ENCODE assay signal across 7 mouse cellular contexts in genomic region chr6:83456984-83457810, GRCm38 (mm10). TPM values are rescaled to one million over a fixed set of nuclear protein-coding genes. Genes with fewer than 3 reads are reported as not detected.
DNase-seq lines count a peak whose midpoint lies in the region; ATAC-seq and TF ChIP-seq lines count a peak whose summit lies in the region.

No protein-coding gene starts in this region.

- in situ Hi-C loops in CH12.LX (cut with MboI; ENCODE audit: low pct_ligation_motif_present, low pct_unique_long_range_greater_than_20kb, low sequenced_read_pairs): no loop called here

- dilution Hi-C loops in CH12.LX (cut with MboI; ENCODE audit: extremely low pct_ligation_motif_present, extremely low pct_unique_long_range_greater_than_20kb, low sequenced_read_pairs): no loop called here

- H3K27me3 ChIP-seq in CH12.LX (replicated peaks): peaks cover 4% of the 10 kb centered on the region
- no peaks in the 10 kb centered on the region for H3K27me3 ChIP-seq in hindbrain, embryonic 11.5 days (ENCODE audit: control insufficient read depth, insufficient read depth, low read length)
- no peaks in the 10 kb centered on the region for H3K27me3 ChIP-seq in limb, embryonic 14.5 days (ENCODE audit: control insufficient read depth, insufficient read depth, low read length)
- no peaks in the 10 kb centered on the region for H3K27me3 ChIP-seq in midbrain, postnatal 0 days (ENCODE audit: insufficient read depth, low read length)

- H3K9me3 ChIP-seq in CH12.LX (replicated peaks; ENCODE audit: low read length): no peaks in the 10 kb centered on the region
- H3K9me3 ChIP-seq in hindbrain, embryonic 11.5 days (ENCODE audit: control insufficient read depth, low read length): no peaks in the 10 kb centered on the region
- H3K9me3 ChIP-seq in limb, embryonic 14.5 days (ENCODE audit: control insufficient read depth, low read length): no peaks in the 10 kb centered on the region
- no peaks in the 10 kb centered on the region for H3K9me3 ChIP-seq in midbrain, postnatal 0 days (ENCODE audit: low read length)

- DNase-seq in CH12.LX (ENCODE audit: extremely low read depth): no peak
- DNase-seq in MN1 (ENCODE audit: low spot score): peak; percentile 26
- DNase-seq in hindbrain, embryonic 11.5 days (ENCODE audit: low spot score): no peak
- no peak for DNase-seq in limb, embryonic 14.5 days (ENCODE audit: low spot score)
- no peak for DNase-seq in midbrain, postnatal 0 days (ENCODE audit: low spot score)
- no peak for DNase-seq in adrenal gland, postnatal 4 days (ENCODE audit: low spot score in 2 of 2)
- no peak for DNase-seq in spleen, adult 18-20 months

- no peak for TF ChIP-seq CTCF in CH12.LX (conservative IDR thresholded peaks at IDR 0.05 in 1 of 2, IDR thresholded peaks at IDR 0.05 in 1 of 2; ENCODE audit: low read depth in 2 of 2, low read length in 2 of 2)
- no peak for TF ChIP-seq CTCF in midbrain, postnatal 0 days (IDR thresholded peaks at IDR 0.05)

- peaks cover 0 to 18% of the 10 kb centered on the region in 2 experiments for H3K36me3 ChIP-seq in CH12.LX (replicated peaks in 1 of 2; ENCODE audit: control insufficient read depth in 1 of 2, insufficient read depth in 1 of 2, low read length in 1 of 2)
- H3K36me3 ChIP-seq in hindbrain, embryonic 11.5 days (ENCODE audit: control insufficient read depth, insufficient read depth, low read length): no peaks in the 10 kb centered on the region
- H3K36me3 ChIP-seq in limb, embryonic 14.5 days (ENCODE audit: control insufficient read depth, insufficient read depth, low read length): no peaks in the 10 kb centered on the region
- H3K36me3 ChIP-seq in midbrain, postnatal 0 days (ENCODE audit: insufficient read depth, low read length): no peaks in the 10 kb centered on the region

- H3K27ac ChIP-seq in CH12.LX (ENCODE audit: insufficient read depth, low read depth): peak overlapping the region; percentile 42
- H3K27ac ChIP-seq in hindbrain, embryonic 11.5 days (ENCODE audit: low read depth, low read length): peak overlapping the region; percentile 97
- H3K27ac ChIP-seq in limb, embryonic 14.5 days (replicated peaks; ENCODE audit: low read depth, low read length): peak overlapping the region; percentile 92
- peak overlapping the region; percentile 84 for H3K27ac ChIP-seq in midbrain, postnatal 0 days (ENCODE audit: low read depth, low read length)

- TF ChIP-seq RAD21 in CH12.LX (IDR thresholded peaks at IDR 0.05; ENCODE audit: low read depth, low read length): no peak

- TF ChIP-seq EP300 in CH12.LX (IDR thresholded peaks at IDR 0.05; ENCODE audit: low read length): no peak

- peak overlapping the region; percentile 80 for H3K9ac ChIP-seq in CH12.LX (ENCODE audit: insufficient read depth, low read depth)
- peak overlapping the region; percentile 97 for H3K9ac ChIP-seq in hindbrain, embryonic 11.5 days (ENCODE audit: low read depth, low read length)
- H3K9ac ChIP-seq in limb, embryonic 14.5 days (ENCODE audit: low read depth, low read length, severe bottlenecking): peak overlapping the region; percentile 96
- H3K9ac ChIP-seq in midbrain, postnatal 0 days (replicated peaks; ENCODE audit: low read length, poor library complexity, severe bottlenecking): peak overlapping the region; percentile 89

- H3K79me2 ChIP-seq in CH12.LX (replicated peaks; ENCODE audit: control insufficient read depth, extremely low read depth, insufficient read depth, poor library complexity, severe bottlenecking): no peaks in the 10 kb centered on the region

- 0 out of 2 replicates have a peak, but pooled peaks have one; percentile 13 for TF ChIP-seq POLR2A in CH12.LX (IDR thresholded peaks at IDR 0.05; ENCODE audit: low read depth, low read length)
- TF ChIP-seq POLR2A in limb, embryonic 14.5 days (IDR thresholded peaks at IDR 0.05; ENCODE audit: borderline replicate concordance, extremely low read depth, insufficient read depth, insufficient read length): no peak

- peaks cover 13 to 65% of the 10 kb centered on the region in 2 experiments for H3K4me1 ChIP-seq in CH12.LX (ENCODE audit: control insufficient read depth in 1 of 2, insufficient read depth in 2 of 2)
- H3K4me1 ChIP-seq in hindbrain, embryonic 11.5 days (replicated peaks; ENCODE audit: control insufficient read depth, insufficient read depth, low read length): peaks cover 18% of the 10 kb centered on the region
- peaks cover 39% of the 10 kb centered on the region for H3K4me1 ChIP-seq in limb, embryonic 14.5 days (ENCODE audit: control insufficient read depth, insufficient read depth, low read length)
- peaks cover 33% of the 10 kb centered on the region for H3K4me1 ChIP-seq in midbrain, postnatal 0 days (ENCODE audit: insufficient read depth, low read length)

- WGBS in hindbrain, embryonic 11.5 days: 3% methylated on average over 33 of the region's 33 CpGs
- WGBS in limb, embryonic 14.5 days: 5% methylated on average over 30 of the region's 33 CpGs
- WGBS in midbrain, postnatal 0 days: 4% methylated on average over 33 of the region's 33 CpGs

- H3K4me3 ChIP-seq in CH12.LX (replicated peaks in 1 of 3; ENCODE audit: low read depth in 2 of 3, low read length in 2 of 3, poor library complexity in 1 of 3): peak overlapping the region; percentile 31 to 75 (median 67)
- H3K4me3 ChIP-seq in hindbrain, embryonic 11.5 days (ENCODE audit: low read depth, low read length): peak overlapping the region; percentile 83
- H3K4me3 ChIP-seq in limb, embryonic 14.5 days (replicated peaks; ENCODE audit: low read length): peak overlapping the region; percentile 81
- peak overlapping the region; percentile 71 for H3K4me3 ChIP-seq in midbrain, postnatal 0 days (ENCODE audit: low read depth, low read length)

- no peak for ATAC-seq in hindbrain, embryonic 11.5 days (ENCODE audit: low FRiP score)
- peak; percentile 20; the same call in 1 of the 2 replicates for ATAC-seq in limb, embryonic 14.5 days (ENCODE audit: low FRiP score, low read depth)
- peak; percentile 51 for ATAC-seq in midbrain, postnatal 0 days (ENCODE audit: low FRiP score)

- H3K4me2 ChIP-seq in CH12.LX (ENCODE audit: insufficient read depth, low read depth, poor library complexity, severe bottlenecking): peak overlapping the region; percentile 77
- peak overlapping the region; percentile 95 for H3K4me2 ChIP-seq in hindbrain, embryonic 11.5 days (replicated peaks; ENCODE audit: low read depth, low read length)
- H3K4me2 ChIP-seq in limb, embryonic 14.5 days (replicated peaks; ENCODE audit: low read depth, low read length, severe bottlenecking): peak overlapping the region; percentile 90
- H3K4me2 ChIP-seq in midbrain, postnatal 0 days (ENCODE audit: low read depth, low read length, poor library complexity, severe bottlenecking): peak overlapping the region; percentile 96

TF ChIP-seq in CH12.LX, 34 proteins besides CTCF, POLR2A, EP300 and RAD21:
- no peak for TF ChIP-seq CHD2 (IDR thresholded peaks at IDR 0.05; ENCODE audit: low read length)
- no peak for TF ChIP-seq RCOR1 (conservative IDR thresholded peaks at IDR 0.05; ENCODE audit: low read depth, low read length)

RNA-seq across cellular contexts. Expression of gene Tet3, which starts 1.7 kb away (rescaled TPM):
- total RNA-seq in CH12.LX (2012; rRNA removed): 5.6 and 8.2 TPM in 2 replicates
- 2.2 and 3.2 TPM in 2 replicates for total RNA-seq in CH12.LX (2014; rRNA removed)
- 6.4 and 10.0 TPM in 2 replicates for polyA plus RNA-seq in CH12.LX (2012; ENCODE audit: insufficient read length, low read depth)
- 45.3 and 55.6 TPM in 2 replicates for polyA plus RNA-seq in hindbrain, embryonic 11.5 days (2014; fragmentation: Nextera tagmentation; extraction: Ambion mirVana)
- 21.1 and 24.9 TPM in 2 replicates for polyA plus RNA-seq in limb, embryonic 14.5 days (2012; rRNA removed)
- 44.3 and 49.0 TPM in 2 replicates for polyA plus RNA-seq in limb, embryonic 14.5 days (2014; fragmentation: Nextera tagmentation; extraction: Ambion mirVana)
- total RNA-seq in midbrain, postnatal 0 days (2014; rRNA removed): 32.0 and 38.3 TPM in 2 replicates
- polyA plus RNA-seq in midbrain, postnatal 0 days (2015; fragmentation: Nextera tagmentation; extraction: Ambion mirVana): 45.3 and 48.5 TPM in 2 replicates
- 10 to 100 TPM; 79.0 to 79.5 TPM for total RNA-seq in adrenal gland, postnatal 4 days (2021)

RNA-seq across cellular contexts. Expression of gene Dguok, which starts 49.6 kb away (rescaled TPM):
- total RNA-seq in CH12.LX (2012; rRNA removed) (11.1 and 11.5 TPM in 2 replicates), CH12.LX (2014; rRNA removed) (14.6 and 16.7 TPM in 2 replicates)
- 8.0 and 8.7 TPM in 2 replicates for polyA plus RNA-seq in CH12.LX (2012; ENCODE audit: insufficient read length, low read depth)
- polyA plus RNA-seq in hindbrain, embryonic 11.5 days (2014; fragmentation: Nextera tagmentation; extraction: Ambion mirVana): 57.0 and 65.7 TPM in 2 replicates
- polyA plus RNA-seq in limb, embryonic 14.5 days (2012; rRNA removed): 89.0 and 104 TPM in 2 replicates
- 77.0 and 87.0 TPM in 2 replicates for polyA plus RNA-seq in limb, embryonic 14.5 days (2014; fragmentation: Nextera tagmentation; extraction: Ambion mirVana)
- total RNA-seq in midbrain, postnatal 0 days (2014; rRNA removed): 31.4 and 55.2 TPM in 2 replicates
- polyA plus RNA-seq in midbrain, postnatal 0 days (2015; fragmentation: Nextera tagmentation; extraction: Ambion mirVana): 48.5 and 52.3 TPM in 2 replicates
- total RNA-seq in adrenal gland, postnatal 4 days (2021): 10 to 100 TPM; 46.9 to 53.4 TPM

Comparison
In these comparisons a context has a peak if more than half of its experiments do, and no peak if none do; other contexts are left out.
1. H3K27ac ChIP-seq: peak in every context shown above with its lines; median percentile 97 in hindbrain, embryonic 11.5 days; 92 in limb, embryonic 14.5 days; 84 in midbrain, postnatal 0 days; 42 in CH12.LX.